Mouse (Mus musculus) kidney, embryonic 14.5 days (tissue): Measurements from ENCODE around the gene Olfr49. TPM values are rescaled to one million over a fixed set of nuclear protein-coding genes. Genes with fewer than 3 reads are reported as not detected.
"Not testable (repeated sequence)": the region's sequence is repeated elsewhere in the genome, so short reads cannot be mapped to it uniquely, and the experiment has no call there.

Source experiments
- ATAC-seq: fragments of 200-750 bp; cut with Nextera tagmentation; 2 replicates; pipeline ENCODE4 v1.8.0; 2017; ENCODE audit warnings: moderate number of reproducible peaks, mild to moderate bottlenecking, moderate TSS enrichment, moderate library complexity; ENCODE audit not compliant: low FRiP score, low TSS enrichment
- H3K27ac ChIP-seq: fragments of 300-500 bp; sonication (generic); 2 replicates; pipeline ENCODE4 v1.5.1; 2014; ENCODE audit warnings: low read depth, mild to moderate bottlenecking, low read length, moderate library complexity, mixed read lengths
- H3K27me3 ChIP-seq: fragments of 300-500 bp; sonication (generic); 2 replicates; pipeline ENCODE4 v1.6.1; 2014; ENCODE audit warnings: mild to moderate bottlenecking, low read length; ENCODE audit not compliant: control insufficient read depth, insufficient read depth
- H3K36me3 ChIP-seq: fragments of 300-500 bp; sonication (generic); 2 replicates; pipeline ENCODE4 v1.6.1; 2014; ENCODE audit warnings: low read length, mixed read lengths; ENCODE audit not compliant: control insufficient read depth, insufficient read depth
- H3K4me1 ChIP-seq: fragments of 300-500 bp; sonication (generic); 2 replicates; pipeline ENCODE4 v1.6.1; 2014; ENCODE audit warnings: low read length, mixed read lengths; ENCODE audit not compliant: control insufficient read depth, insufficient read depth
- H3K4me2 ChIP-seq: fragments of 300-500 bp; sonication (generic); replicated peaks from 2 replicates; pipeline ENCODE4 v1.6.1; 2014; ENCODE audit warnings: low read depth, mild to moderate bottlenecking, low read length
- H3K4me3 ChIP-seq: fragments of 300-500 bp; sonication (generic); 2 replicates; pipeline ENCODE4 v1.5.1; 2014; ENCODE audit warnings: mild to moderate bottlenecking, low read length
- H3K9ac ChIP-seq: fragments of 300-500 bp; sonication (generic); 2 replicates; pipeline ENCODE4 v1.6.1; 2014; ENCODE audit warnings: low read depth, mild to moderate bottlenecking, low read length, moderate library complexity
- H3K9me3 ChIP-seq: fragments of 300-500 bp; sonication (generic); 2 replicates; pipeline ENCODE4 v1.6.1; 2016; ENCODE audit warnings: low read length; ENCODE audit not compliant: control insufficient read depth
- WGBS: fragments of 180-500 bp; shearing (Covaris S2); extraction: QIAGEN DNeasy Blood & Tissue Kit; methylation state at CpG from one replicate; pipeline ENCODE4 v1.1.7; 2014; 5-methylcytosine and 5-hydroxymethylcytosine counted together
- polyA plus RNA-seq: library from polyadenylated mRNA; unstranded; fragments of >200 nt; fragmentation: Nextera tagmentation; extraction: Ambion mirVana; gene quantifications from 2 replicates; pipeline ENCODE4 v1.2.1, GENCODE M21; 2014

Gene Olfr49
- polyA plus RNA-seq, 1 experiment from 2014 or later: not detected

- Histone ChIP-seq H3K27ac (no peak overlapping the region), H3K9me3 (no peaks in the 10 kb centered on the region), H3K4me1 (peaks cover 40% of the 10 kb centered on the region), H3K4me3 (no peak overlapping the region), H3K27me3 (no peaks in the 10 kb centered on the region), H3K9ac (no peak overlapping the region), H3K4me2 (no peak overlapping the region), H3K36me3 (peaks cover 13% of the 10 kb centered on the region; the same call in 1 of the 2 replicates)
- 74% methylated on average over 21 of the region's 21 CpGs for WGBS
- no peak for ATAC-seq
Measured at GRCm38 (mm10) chr14:54231176-54231956, 53.4 kb downstream of the Olfr49 start.

GRCm38 (mm10) chr14:54230638-54231150 is 54.0 kb downstream of the Olfr49 start:
- H3K9ac ChIP-seq: no peak overlapping the region
- WGBS: 85% methylated on average over 14 of the region's 14 CpGs
- H3K36me3 ChIP-seq: peaks cover 13% of the 10 kb centered on the region; the same call in 1 of the 2 replicates
- no peaks in the 10 kb centered on the region for H3K9me3 ChIP-seq
- H3K4me1 ChIP-seq: peaks cover 40% of the 10 kb centered on the region
- ATAC-seq: no peak
- H3K4me3 ChIP-seq: no peak overlapping the region
- no peak overlapping the region for H3K4me2 ChIP-seq
- no peaks in the 10 kb centered on the region for H3K27me3 ChIP-seq
- no peak overlapping the region for H3K27ac ChIP-seq

DNA sequence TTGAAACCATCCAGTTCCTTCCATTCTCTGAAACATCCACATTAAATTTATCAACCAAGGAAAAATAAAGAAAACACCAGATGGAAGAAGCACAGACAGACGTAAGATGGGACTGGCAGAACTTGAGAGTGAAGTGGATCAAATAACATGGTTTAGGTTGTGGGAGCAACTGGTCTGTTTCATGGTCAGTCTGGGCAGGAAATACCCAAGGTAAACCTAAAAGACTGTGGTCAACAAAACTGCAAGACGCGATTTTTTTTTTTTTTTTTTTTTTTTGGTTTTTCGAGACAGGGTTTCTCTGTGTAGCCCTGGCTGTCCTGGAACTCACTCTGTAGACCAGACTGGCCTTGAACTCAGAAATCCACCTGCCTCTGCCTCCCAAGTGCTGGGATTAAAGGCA is 54.9 kb downstream of the Olfr49 start:
- 70% methylated on average over 3 of the region's 4 CpGs for WGBS
- H3K4me2 ChIP-seq, H3K9ac ChIP-seq, H3K27ac ChIP-seq, H3K27me3 ChIP-seq, ATAC-seq, H3K4me3 ChIP-seq, H3K36me3 ChIP-seq, H3K9me3 ChIP-seq: not testable (repeated sequence)
- peaks cover 46% of the 10 kb centered on the region for H3K4me1 ChIP-seq

DNA sequence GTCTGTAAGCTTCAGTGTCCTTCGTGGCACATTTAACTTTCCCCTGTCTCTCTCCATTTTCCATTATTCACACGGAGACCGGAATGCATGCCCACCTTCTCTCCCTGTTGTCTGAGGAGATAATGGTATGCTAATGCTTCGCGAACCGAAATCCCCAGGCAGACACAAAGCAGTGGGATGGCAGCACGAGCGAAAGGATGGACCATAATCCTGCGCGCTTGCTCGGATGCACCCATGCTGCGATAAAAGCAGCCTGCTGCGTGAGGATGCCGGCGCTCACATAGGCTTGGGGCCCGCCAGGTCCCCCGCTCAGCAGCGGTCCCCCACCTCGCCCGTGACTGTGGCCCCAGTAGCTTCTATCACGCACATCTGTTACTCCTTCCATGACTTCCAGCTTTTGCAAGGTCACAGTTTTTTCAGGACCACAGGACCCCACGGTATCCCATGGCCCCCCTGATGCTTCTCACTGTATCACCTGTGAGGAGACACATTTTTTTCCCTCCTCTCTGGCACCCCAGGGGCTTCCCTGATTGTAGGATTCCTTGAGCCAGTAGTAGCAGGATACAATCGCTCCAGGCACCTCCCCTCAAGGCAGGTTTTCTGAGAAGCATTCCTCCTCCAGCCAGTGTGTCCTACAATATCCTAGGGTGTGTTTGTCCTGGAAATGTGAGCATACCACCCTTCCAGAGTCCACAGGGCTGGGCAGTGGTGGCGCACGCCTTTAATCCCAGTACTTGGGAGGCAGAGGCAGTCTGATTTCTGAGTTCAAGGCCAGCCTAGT is 55.6 kb downstream of the Olfr49 start:
- peaks cover 50% of the 10 kb centered on the region for H3K4me1 ChIP-seq
- peak overlapping the region; percentile 23; the same call in 1 of the 2 replicates for H3K9ac ChIP-seq
- H3K27me3 ChIP-seq: no peaks in the 10 kb centered on the region
- no peaks in the 10 kb centered on the region for H3K36me3 ChIP-seq
- H3K27ac ChIP-seq: no peak overlapping the region
- H3K4me2 ChIP-seq: peak overlapping the region; percentile 45
- 13% methylated on average over 25 of the region's 25 CpGs for WGBS
- H3K9me3 ChIP-seq: no peaks in the 10 kb centered on the region
- no peak for ATAC-seq
- peak overlapping the region; percentile 17 for H3K4me3 ChIP-seq

- Histone ChIP-seq H3K27ac (peak overlapping the region; percentile 42; the same call in 1 of the 2 replicates), H3K36me3 (no peaks in the 10 kb centered on the region), H3K9me3 (no peaks in the 10 kb centered on the region), H3K4me3 (peak overlapping the region; percentile 22; the same call in 1 of the 2 replicates), H3K9ac (peak overlapping the region; percentile 24; the same call in 1 of the 2 replicates), H3K4me1 (peaks cover 43% of the 10 kb centered on the region), H3K27me3 (no peaks in the 10 kb centered on the region), H3K4me2 (peak overlapping the region; percentile 45)
- ATAC-seq: no peak
- WGBS: 11% methylated on average over 7 of the region's 7 CpGs
Measured at GRCm38 (mm10) chr14:54228501-54228900, 56.2 kb downstream of the Olfr49 start.

Other genes with a start within 250 kb of the Olfr49 start
- gene Dad1, start 30.8 kb downstream of the Olfr49 start, polyA plus RNA-seq: 431 and 487 TPM in 2 replicates
- gene Abhd4, start 30.8 kb downstream of the Olfr49 start, polyA plus RNA-seq: 50.3 and 62.5 TPM in 2 replicates
- 63.1 and 69.7 TPM in 2 replicates for gene Oxa1l, start 75.9 kb upstream of the Olfr49 start, polyA plus RNA-seq
- gene Slc7a7, start 132.8 kb upstream of the Olfr49 start, polyA plus RNA-seq: 6.9 and 9.6 TPM in 2 replicates
- 269 and 360 TPM in 2 replicates for gene Mrpl52, start 142.0 kb upstream of the Olfr49 start, polyA plus RNA-seq
- 101 and 167 TPM in 2 replicates for gene Mmp14, start 146.7 kb upstream of the Olfr49 start, polyA plus RNA-seq
- 32.0 and 47.0 TPM in 2 replicates for gene Lrp10, start 179.2 kb upstream of the Olfr49 start, polyA plus RNA-seq
- 6.1 and 6.9 TPM in 2 replicates for gene Rem2, start 191.2 kb upstream of the Olfr49 start, polyA plus RNA-seq
- 87.5 and 108 TPM in 2 replicates for gene Prmt5, start 232.6 kb upstream of the Olfr49 start, polyA plus RNA-seq